Mouse (Mus musculus): ENCODE measurements at regions not wholly inside any gene's neighbourhood (a gene's known extent, or its start where the extent isn't known, plus 50 kb on each side); places are given as distances from the start of the nearest gene placed in this dataset.

DNA sequence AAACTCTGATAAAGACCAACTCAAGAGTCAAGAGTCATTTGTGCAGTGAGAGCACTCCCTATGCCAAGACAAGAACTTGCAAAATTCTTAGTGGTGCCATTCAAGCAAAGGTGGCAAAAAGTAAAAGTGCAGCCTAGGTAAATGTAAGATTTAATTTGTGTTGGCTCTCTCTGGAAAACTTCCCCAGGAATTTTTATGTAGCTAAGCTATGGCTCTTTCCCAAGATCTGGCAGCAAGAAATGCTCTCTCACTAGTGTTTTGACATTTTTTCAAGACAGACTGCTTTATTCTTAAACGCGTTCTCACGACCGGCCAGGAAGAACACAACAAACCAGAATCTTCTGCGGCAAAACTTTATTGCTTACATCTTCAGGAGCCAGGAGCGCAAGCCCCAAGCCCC is 461.6 kb upstream of the Gje1 start:
- no peak for TF ChIP-seq ZC3H11A (IDR thresholded peaks at IDR 0.05; ENCODE audit: low read depth, low read length)
- no peak for TF ChIP-seq USF1 (IDR thresholded peaks at IDR 0.05; ENCODE audit: low read depth, low read length)
- TF ChIP-seq POLR2A (IDR thresholded peaks at IDR 0.05; ENCODE audit: control insufficient read depth in 1 of 2, insufficient read depth in 1 of 2, low read depth in 1 of 2, low read length in 2 of 2, poor library complexity in 1 of 2): no peak
- no peak for TF ChIP-seq USF2 (IDR thresholded peaks at IDR 0.05; ENCODE audit: borderline replicate concordance in 1 of 2, insufficient read depth in 1 of 2, low read depth in 1 of 2, low read length in 2 of 2)
- TF ChIP-seq EP300 (IDR thresholded peaks at IDR 0.05; ENCODE audit: low read depth in 1 of 2, low read length in 2 of 2): no peak
- TF ChIP-seq NELFE (IDR thresholded peaks at IDR 0.05; ENCODE audit: low read depth, low read length): no peak
- TF ChIP-seq MAZ (IDR thresholded peaks at IDR 0.05; ENCODE audit: low read depth, low read length): no peak
- no peak for TF ChIP-seq TCF12 (IDR thresholded peaks at IDR 0.05; ENCODE audit: low read depth, low read length)
- TF ChIP-seq KAT2A (conservative IDR thresholded peaks at IDR 0.05; ENCODE audit: low read depth, low read length): no peak
- no peak for TF ChIP-seq MAX (IDR thresholded peaks at IDR 0.05; ENCODE audit: low read length)
- TF ChIP-seq E2F4 (IDR thresholded peaks at IDR 0.05; ENCODE audit: borderline replicate concordance, low read depth, low read length): no peak
- TF ChIP-seq CTCF (IDR thresholded peaks at IDR 0.05 in 2 of 3, conservative IDR thresholded peaks at IDR 0.05 in 1 of 3; ENCODE audit: control insufficient read depth in 1 of 3, insufficient read depth in 1 of 3, low read depth in 2 of 3, low read length in 3 of 3, poor library complexity in 1 of 3, severe bottlenecking in 1 of 3): no peak
- no peak for TF ChIP-seq MAFK (IDR thresholded peaks at IDR 0.05; ENCODE audit: borderline replicate concordance, low read depth, low read length)
- no peak for TF ChIP-seq CHD1 (IDR thresholded peaks at IDR 0.05; ENCODE audit: low read depth, low read length)
